Mouse (Mus musculus) kidney, adult 2 months (tissue): Measurements from ENCODE around the gene Prkar2b.

Experiments
- CTCF ChIP-seq: fragments of 200-500 bp; conservative IDR thresholded peaks from 2 replicates; pipeline ENCODE4 v1.5.1; 2011; ENCODE audit warnings: low read depth, mild to moderate bottlenecking, control low read depth, low read length, moderate library complexity, mixed read lengths; ENCODE audit not compliant: insufficient read depth, insufficient read length
- POLR2A ChIP-seq: fragments of 200-500 bp; IDR thresholded peaks from one replicate; pipeline ENCODE4 v1.6.1; 2011; ENCODE audit warnings: low read depth, low read length, control low read depth

- TF ChIP-seq CTCF (no peak), POLR2A (no peak)
Observed at GRCm38 (mm10) chr12:31931818-31932217, 129.3 kb downstream of the Prkar2b start.
